Mouse (Mus musculus) cerebellum, adult 2 months (tissue): ENCODE results near the gene Tmem185b. TPM values are rescaled to one million over a fixed set of nuclear protein-coding genes. Genes with fewer than 3 reads are reported as not detected.

Source experiments
- DNase-seq, 2 experiments: peaks; one replicate each; pipeline ENCODE4 v3.0.0; 2021
- H3K27ac ChIP-seq: fragments of 200-500 bp; 2 replicates; pipeline ENCODE4 v1.5.1; 2012; ENCODE audit warnings: low read length, control low read depth, inconsistent platforms; ENCODE audit not compliant: insufficient read depth
- H3K27me3 ChIP-seq: fragments of 200-500 bp; 2 replicates; pipeline ENCODE4 v1.6.1; 2012; ENCODE audit warnings: inconsistent platforms, mild to moderate bottlenecking, low read length, moderate library complexity; ENCODE audit not compliant: control insufficient read depth, insufficient read depth
- H3K4me1 ChIP-seq: fragments of 200-500 bp; 2 replicates; pipeline ENCODE4 v1.6.1; 2011; ENCODE audit warnings: low read length; ENCODE audit not compliant: control insufficient read depth, insufficient read depth
- H3K4me3 ChIP-seq: fragments of 200-500 bp; replicated peaks from 2 replicates; pipeline ENCODE3; 2011; ENCODE audit warnings: mild to moderate bottlenecking, low read depth, low read length, control low read depth; ENCODE audit not compliant: insufficient read depth
- CTCF ChIP-seq: fragments of 200-500 bp; IDR thresholded peaks from 2 replicates; pipeline ENCODE4 v1.5.1; 2011; ENCODE audit warnings: low read depth, mild to moderate bottlenecking, control low read depth, low read length, moderate library complexity, borderline replicate concordance; ENCODE audit not compliant: insufficient read depth
- POLR2A ChIP-seq: fragments of 200-500 bp; IDR thresholded peaks from 2 replicates; pipeline ENCODE4 v1.6.1; 2011; ENCODE audit warnings: low read length, control low read depth, borderline replicate concordance; ENCODE audit not compliant: insufficient read depth
- WGBS: fragments of 180-500 bp; shearing (Covaris S2); methylation state at CpG from one replicate; pipeline ENCODE4 v1.1.7; 2018; 5-methylcytosine and 5-hydroxymethylcytosine counted together
- polyA plus RNA-seq: library from polyadenylated mRNA; depleted of rRNA; stranded (reverse); fragments of >200 nt; gene quantifications from 2 replicates; pipeline ENCODE4 v1.2.3, GENCODE M21; 2012

The Tmem185b gene
- polyA plus RNA-seq, 1 experiment: 13.0 TPM

DNA sequence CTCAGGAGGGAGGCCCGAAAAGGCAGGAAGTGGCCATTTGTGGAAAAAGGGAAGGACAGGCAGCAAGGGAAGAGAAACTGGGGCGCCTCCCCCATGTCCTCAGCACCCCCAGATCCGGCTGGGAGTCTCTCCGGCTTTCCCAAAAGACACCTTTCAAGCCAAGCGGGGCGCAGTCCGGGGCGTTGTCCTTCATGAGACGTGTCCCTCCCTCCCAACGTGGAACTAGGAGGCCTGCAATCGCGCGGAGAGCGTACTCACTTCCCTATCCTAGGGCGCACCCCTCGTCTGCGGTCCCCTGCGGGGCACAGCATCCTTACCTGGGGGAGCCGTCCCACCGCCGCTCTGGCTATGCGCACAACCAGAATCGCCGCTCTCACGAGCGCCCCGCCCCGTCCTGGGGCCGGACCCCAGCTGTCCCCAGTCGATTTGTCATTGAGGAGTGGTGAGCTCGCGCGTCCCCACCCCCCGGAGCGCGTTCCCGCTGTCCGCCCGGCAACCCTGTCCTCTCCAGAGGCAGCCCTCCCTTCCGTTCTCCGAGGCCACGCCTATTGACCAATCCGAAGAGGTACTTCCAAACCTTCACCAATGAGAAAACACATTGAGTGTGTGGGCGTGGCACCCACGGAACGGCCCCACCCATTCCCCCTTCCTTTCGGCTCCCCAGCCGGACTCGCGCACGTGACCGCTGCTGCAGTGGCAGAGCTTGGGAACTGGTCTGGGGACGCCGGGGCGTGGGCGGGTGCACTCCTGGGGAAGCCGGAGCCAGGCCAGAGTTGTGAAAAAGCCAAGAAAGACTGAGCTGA is 21.5 kb upstream of the Tmem185b start, which contains the start of gene Ralb:
Ralb (minus strand) TSS at position 535 of the 803 bp plus-strand sequence.
- Histone ChIP-seq H3K4me1 (no peaks in the 10 kb centered on the region), H3K27me3 (no peaks in the 10 kb centered on the region), H3K4me3 (peak within 1 kb of the TSS; percentile 71), H3K27ac (peak within 1 kb of the TSS; percentile 26; the same call in 1 of the 2 replicates)
- DNase-seq: peak; percentile 94 to 97
- TF ChIP-seq POLR2A (0 out of 2 replicates have a peak, but pooled peaks have one; percentile 26), CTCF (no peak)
- under 1% methylated on average over 57 of the region's 57 CpGs for WGBS

DNA sequence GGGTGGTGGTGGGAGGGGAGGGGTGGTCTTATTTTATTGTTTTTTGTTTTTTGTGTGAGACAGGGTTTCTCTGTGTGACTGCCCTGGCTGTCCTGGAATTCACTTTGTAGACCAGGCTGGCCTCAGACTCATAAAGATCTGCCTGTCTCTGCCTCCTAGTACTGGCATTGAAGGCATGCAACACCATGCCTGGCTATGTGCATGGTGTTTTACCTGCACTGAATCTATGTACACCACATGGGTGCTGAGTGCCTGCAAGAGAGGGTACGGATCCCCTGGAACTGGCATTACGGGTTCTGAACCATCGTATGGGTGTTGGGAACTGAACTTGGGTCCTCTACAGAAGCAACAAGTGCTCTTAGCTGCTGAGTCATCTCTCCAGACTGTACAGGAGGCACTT is 20.0 kb upstream of the Tmem185b start:
- H3K4me1 ChIP-seq: no peaks in the 10 kb centered on the region
- H3K4me3 ChIP-seq: no peak overlapping the region
- WGBS: 97% methylated on average over 3 of the region's 3 CpGs
- TF ChIP-seq CTCF (no peak), POLR2A (no peak)
- no peaks in the 10 kb centered on the region for H3K27me3 ChIP-seq
- no peak for DNase-seq
- H3K27ac ChIP-seq: no peak overlapping the region

DNA sequence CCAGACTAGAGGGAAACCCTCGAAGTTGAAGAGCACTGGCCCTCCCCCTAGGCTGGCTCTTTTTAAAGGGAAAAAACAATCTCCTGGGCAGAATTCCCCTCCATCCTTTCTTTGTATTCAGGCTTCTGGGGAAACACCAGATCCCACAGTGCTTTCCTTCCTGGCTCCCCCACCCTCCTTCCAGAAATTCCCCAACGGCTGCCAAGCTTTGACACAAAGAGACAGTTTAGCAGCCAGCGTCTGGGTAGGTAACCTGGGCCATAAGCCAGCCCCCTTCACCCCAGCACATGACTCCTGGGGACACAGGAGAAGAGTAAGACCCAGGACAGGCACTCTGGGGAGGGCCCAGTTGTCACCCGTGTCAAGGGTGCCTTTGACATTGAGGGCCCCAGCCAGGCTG is 17.4 kb upstream of the Tmem185b start:
- H3K4me1 ChIP-seq: no peaks in the 10 kb centered on the region
- H3K4me3 ChIP-seq: no peak overlapping the region
- TF ChIP-seq POLR2A: no peak
- TF ChIP-seq CTCF: no peak
- H3K27ac ChIP-seq: no peak overlapping the region
- no peak for DNase-seq
- H3K27me3 ChIP-seq: no peaks in the 10 kb centered on the region
- 20% methylated on average over 4 of the region's 4 CpGs for WGBS

DNA sequence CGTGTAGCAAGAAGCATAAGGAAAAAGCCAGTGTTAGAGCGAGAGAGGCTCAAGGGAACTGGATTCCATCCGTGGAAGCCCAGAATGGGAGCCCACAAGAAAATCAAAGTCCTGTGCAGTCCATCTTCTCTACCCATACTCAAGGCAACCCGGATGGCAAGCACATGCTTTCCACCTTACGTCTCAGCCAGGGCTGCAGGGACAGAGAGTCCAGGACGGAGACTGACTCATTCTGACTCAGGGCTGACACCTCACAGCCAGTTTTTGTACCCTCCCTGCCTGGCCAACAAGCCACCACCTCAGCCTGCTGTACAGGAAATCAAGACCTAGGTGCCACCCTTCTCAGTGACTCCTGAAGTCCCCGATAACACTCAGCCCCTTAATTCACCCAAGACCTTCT is 16.5 kb upstream of the Tmem185b start:
- no peak overlapping the region for H3K27ac ChIP-seq
- H3K4me1 ChIP-seq: no peaks in the 10 kb centered on the region
- no peaks in the 10 kb centered on the region for H3K27me3 ChIP-seq
- no peak for DNase-seq
- 86% methylated on average over 7 of the region's 7 CpGs for WGBS
- no peak for TF ChIP-seq CTCF
- no peak for TF ChIP-seq POLR2A
- no peak overlapping the region for H3K4me3 ChIP-seq

DNA sequence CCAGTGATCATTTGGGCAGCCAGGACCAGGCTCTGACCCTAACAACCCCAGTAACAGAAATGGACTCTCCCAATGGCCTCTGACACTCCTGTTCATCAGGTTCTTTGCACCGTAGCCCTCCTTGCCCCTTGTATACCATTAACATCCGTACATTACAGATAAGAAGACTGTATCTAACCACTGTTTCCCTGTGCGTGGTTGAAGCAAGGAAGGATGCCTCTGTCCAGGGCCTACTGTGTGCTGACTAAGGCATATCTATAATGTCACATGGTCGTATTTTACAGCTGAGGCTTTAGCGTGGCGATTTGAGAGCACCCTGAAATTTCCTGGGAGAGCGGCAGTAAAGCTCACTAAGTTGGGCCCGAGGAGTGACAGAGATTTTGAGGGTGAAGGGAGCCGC is 15.6 kb upstream of the Tmem185b start:
- no peaks in the 10 kb centered on the region for H3K27me3 ChIP-seq
- TF ChIP-seq POLR2A: no peak
- no peak for TF ChIP-seq CTCF

DNA sequence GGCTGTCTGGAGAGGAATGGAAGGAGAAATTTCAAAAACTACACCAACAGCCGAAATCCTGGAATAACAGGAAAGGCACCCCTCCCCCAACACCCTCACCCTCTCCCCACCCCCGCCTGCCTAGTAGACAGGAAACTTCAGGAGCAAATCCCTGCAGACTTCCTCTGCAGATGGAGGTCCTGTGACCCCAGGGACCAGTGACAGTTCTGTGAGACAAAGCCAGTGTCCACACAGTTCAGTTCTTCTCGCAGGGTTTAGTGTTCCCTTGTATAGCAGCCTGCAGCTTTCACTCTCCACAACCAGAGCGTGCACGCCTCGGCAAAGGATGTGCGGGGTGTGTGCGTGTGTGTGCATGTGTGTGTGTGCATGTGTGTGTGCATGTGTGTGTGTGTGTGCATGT is 15.1 kb upstream of the Tmem185b start:
- H3K4me3 ChIP-seq: no peak overlapping the region
- no peak overlapping the region for H3K27ac ChIP-seq
- DNase-seq: no peak
- no peaks in the 10 kb centered on the region for H3K4me1 ChIP-seq
- TF ChIP-seq POLR2A (no peak), CTCF (no peak)
- H3K27me3 ChIP-seq: no peaks in the 10 kb centered on the region
- WGBS: 84% methylated on average over 8 of the region's 8 CpGs

More for the DNA sequence above, 15.6 kb upstream of the Tmem185b start:
- no peak for DNase-seq
- H3K4me3 ChIP-seq: no peak overlapping the region
- WGBS: 84% methylated on average over 9 of the region's 9 CpGs
- H3K4me1 ChIP-seq: no peaks in the 10 kb centered on the region
- no peak overlapping the region for H3K27ac ChIP-seq

GRCm38 (mm10) chr1:119518060-119518459 is 7.9 kb upstream of the Tmem185b start:
- no peaks in the 10 kb centered on the region for H3K27me3 ChIP-seq
- no peak overlapping the region for H3K4me3 ChIP-seq
- TF ChIP-seq POLR2A: no peak
- TF ChIP-seq CTCF: no peak
- H3K4me1 ChIP-seq: no peaks in the 10 kb centered on the region
- H3K27ac ChIP-seq: no peak overlapping the region
- WGBS: 49% methylated on average over 7 of the region's 7 CpGs
- no peak for DNase-seq

- no peaks in the 10 kb centered on the region for H3K27me3 ChIP-seq
- TF ChIP-seq CTCF (no peak), POLR2A (no peak)
- H3K4me3 ChIP-seq: no peak overlapping the region
- no peak overlapping the region for H3K27ac ChIP-seq
- no peak for DNase-seq
- peaks cover 3% of the 10 kb centered on the region; the same call in 1 of the 2 replicates for H3K4me1 ChIP-seq
These were observed 7.2 kb upstream of the Tmem185b start for GRCm38 (mm10) chr1:119518786-119519185.
